Mouse (Mus musculus) left cerebral cortex, postnatal 14 days (tissue): ENCODE results near the gene Dnah11. TPM values are rescaled to one million over a fixed set of nuclear protein-coding genes. Genes with fewer than 3 reads are reported as not detected.
"Not testable (repeated sequence)": the region's sequence is repeated elsewhere in the genome, so short reads cannot be mapped to it uniquely, and the experiment has no call there.

ENCODE experiments used
- DNase-seq, 2 experiments: peaks; one replicate each; pipeline ENCODE4 v3.0.0; 2021 to 2022; ENCODE audit warnings: low spot score in 2 of 2, mixed read lengths in 1 of 2
- intact Hi-C: fragments of 180-260 bp; cut with DNase I; formaldehyde crosslinking; loops from one replicate; pipeline ENCODE4 v1.15.1; 2025
- total RNA-seq, 2 experiments: library from RNA; stranded (reverse); gene quantifications; 2 replicates each; pipeline ENCODE4 v1.2.3; 2021

The Dnah11 gene
- total RNA-seq, 2 experiments from 2014 or later = 0.82 to 1.0 TPM

GRCm38 (mm10) chr12:118011921-118012320 lies 186.9 kb downstream of the Dnah11 start:
- intact Hi-C loops = no loop called here
- DNase-seq = no peak

DNA sequence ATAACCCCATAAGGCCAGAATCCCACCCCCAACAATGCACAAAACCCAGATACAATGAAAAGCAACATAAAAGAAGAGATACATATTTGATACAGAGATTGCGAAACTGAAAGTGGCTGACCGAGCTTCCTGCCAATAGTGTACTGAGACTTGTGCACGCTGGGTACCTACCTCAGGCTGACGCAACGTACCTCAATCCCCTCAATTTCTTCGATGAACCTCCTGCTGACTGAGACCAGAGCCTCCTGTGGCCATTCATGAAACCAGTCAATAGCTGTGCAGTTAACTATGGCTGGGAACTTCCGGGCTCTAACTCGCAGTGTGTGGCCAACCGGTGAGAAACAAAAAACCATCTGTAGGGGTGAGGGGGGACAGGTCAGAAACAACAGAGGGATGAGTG lies 203.9 kb downstream of the Dnah11 start:
- no peak for DNase-seq
- intact Hi-C loops = loop anchor here (5.0 kb wide), 1 partner anchor 857 kb away; no protein-coding TSS in a partner anchor

DNA sequence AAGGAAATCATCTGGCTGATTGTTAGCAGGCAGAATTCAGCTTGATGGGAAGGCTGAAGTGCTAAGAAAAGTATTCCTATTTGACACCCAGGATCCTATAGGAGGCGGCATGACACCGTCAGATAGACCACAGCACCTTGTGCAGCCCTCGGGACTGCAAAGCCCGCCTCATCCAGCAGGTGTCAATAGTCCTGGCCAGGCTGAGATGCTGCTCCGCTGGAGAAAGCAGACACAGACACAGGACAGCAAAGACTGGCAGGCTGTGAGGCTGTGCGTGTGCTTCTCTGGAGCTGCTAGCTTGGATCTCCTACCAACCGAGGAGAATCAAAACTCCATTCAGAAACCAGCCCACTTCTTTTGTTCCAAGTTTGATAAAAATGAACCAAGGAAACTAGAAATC lies 205.3 kb downstream of the Dnah11 start:
- peak; percentile 68 to 72 for DNase-seq

GRCm38 (mm10) chr12:117989018-117989828 lies 209.6 kb downstream of the Dnah11 start:
- intact Hi-C loops = no loop called here
- peak in 1 of 2 experiments; percentile 12 for DNase-seq

More for the DNA sequence above, 205.3 kb downstream of the Dnah11 start:
- intact Hi-C loops = loop anchor here (2.0 to 5.0 kb wide), 2 partner anchors 461 to 859 kb away; no protein-coding TSS in a partner anchor

GRCm38 (mm10) chr12:117980315-117980714 lies 218.5 kb downstream of the Dnah11 start:
- intact Hi-C loops = no loop called here

DNA sequence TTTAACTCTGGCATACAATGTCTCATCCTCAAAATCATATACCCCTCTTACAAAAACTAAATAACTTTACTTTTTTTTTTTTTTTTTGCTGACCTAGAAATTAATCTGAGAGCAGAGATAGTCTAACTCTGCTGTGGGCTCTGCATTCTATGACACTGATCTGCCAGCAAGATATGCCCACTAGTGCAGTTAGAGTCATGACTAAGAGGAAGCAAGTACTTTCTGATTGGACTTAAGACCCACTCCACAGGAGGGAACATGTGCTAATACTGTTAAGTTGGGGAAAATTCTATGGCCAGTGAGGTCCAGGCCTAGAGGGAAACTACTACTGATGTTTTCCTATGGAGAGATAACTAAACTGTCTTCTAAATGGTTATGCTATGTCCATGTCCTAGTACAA lies 225.1 kb downstream of the Dnah11 start:
- intact Hi-C loops = no loop called here
- DNase-seq = no peak

More at GRCm38 (mm10) chr12:117980315-117980714, 218.5 kb downstream of the Dnah11 start:
- no peak for DNase-seq

DNA sequence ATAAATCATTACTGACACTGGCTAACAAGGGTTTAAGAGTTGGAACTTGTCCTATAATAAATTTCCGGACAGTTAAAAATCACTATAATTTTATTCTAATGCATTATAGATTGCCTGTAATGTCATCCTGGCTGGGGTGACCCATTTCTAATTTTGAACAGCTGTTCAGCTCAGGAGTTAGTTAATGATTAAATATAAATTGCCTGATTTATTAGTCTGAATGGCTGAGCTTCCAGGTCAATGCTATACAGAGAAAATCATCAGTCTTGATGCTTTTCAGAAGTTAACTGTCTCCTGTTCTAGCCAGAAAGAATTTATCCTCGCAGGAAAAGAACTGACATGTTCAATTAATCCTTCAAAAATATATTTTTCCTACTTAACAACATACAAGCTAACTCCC lies 236.1 kb downstream of the Dnah11 start:
- no peak for DNase-seq

GRCm38 (mm10) chr12:117959213-117959612 lies 239.6 kb downstream of the Dnah11 start:
- no peak for DNase-seq
- intact Hi-C loops = no loop called here

More for the DNA sequence above, 236.1 kb downstream of the Dnah11 start:
- intact Hi-C loops = no loop called here

DNA sequence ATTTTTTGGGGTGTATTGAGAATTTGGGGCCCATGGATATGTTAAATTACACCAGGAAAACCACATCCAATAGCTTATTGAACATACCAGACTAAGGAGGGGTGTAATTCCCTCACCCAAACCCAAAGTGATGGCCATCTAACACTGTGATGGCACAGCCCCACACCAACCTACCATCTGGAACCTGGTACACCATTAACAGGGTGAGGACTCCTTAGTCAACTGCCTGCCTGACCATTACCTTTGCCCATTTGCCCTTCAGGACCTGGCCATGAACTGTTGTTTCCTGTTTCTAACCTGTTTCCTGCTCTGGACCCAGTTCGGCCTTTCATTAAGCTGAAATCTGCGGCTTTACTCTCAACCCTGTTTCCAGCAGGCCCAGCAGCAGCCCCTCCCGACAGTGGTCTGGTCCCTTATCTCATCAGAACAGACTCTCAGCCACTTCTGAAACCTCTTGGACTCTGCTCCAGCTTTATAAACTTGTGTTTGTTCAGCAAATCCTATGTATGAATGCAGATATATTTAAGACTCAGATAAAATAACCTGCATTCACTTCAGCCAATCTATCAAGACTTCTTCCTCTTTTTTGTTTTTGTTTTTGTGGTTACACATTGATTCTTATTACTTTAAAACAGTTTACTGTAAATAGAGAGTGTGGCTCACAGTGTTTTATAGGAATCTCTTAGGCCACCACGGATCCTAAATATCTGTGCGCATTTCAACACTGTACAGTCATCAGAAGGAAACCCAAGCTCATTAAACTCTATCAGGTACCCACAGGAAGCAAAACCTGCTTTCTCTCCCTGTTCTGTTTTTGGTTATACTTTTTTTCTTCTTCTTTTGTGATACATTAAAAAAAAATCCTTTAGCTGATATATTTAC lies 251.8 kb downstream of the Dnah11 start:
- intact Hi-C loops = no loop called here
- DNase-seq = no peak

- peak in 1 of 2 experiments; percentile 3 for DNase-seq
- intact Hi-C loops = no loop called here
Observed at GRCm38 (mm10) chr12:117941947-117942346, 256.9 kb downstream of the Dnah11 start.

GRCm38 (mm10) chr12:117938214-117938613 lies 260.6 kb downstream of the Dnah11 start:
- intact Hi-C loops = no loop called here
- DNase-seq = no peak

- no peak for DNase-seq
- intact Hi-C loops = no loop called here
Observed at GRCm38 (mm10) chr12:117932026-117932425, 266.8 kb downstream of the Dnah11 start.

GRCm38 (mm10) chr12:117929768-117930167 lies 269.1 kb downstream of the Dnah11 start:
- no peak for DNase-seq
- intact Hi-C loops = no loop called here

- intact Hi-C loops = no loop called here
- DNase-seq = no peak
Observed at GRCm38 (mm10) chr12:117915826-117916588, 282.8 kb downstream of the Dnah11 start.

GRCm38 (mm10) chr12:117914613-117915245 lies 284.1 kb downstream of the Dnah11 start:
- DNase-seq = no peak
- intact Hi-C loops = no loop called here

- intact Hi-C loops = no loop called here
- DNase-seq = no peak
Observed at GRCm38 (mm10) chr12:117911396-117911795, 287.4 kb downstream of the Dnah11 start.

GRCm38 (mm10) chr12:117905232-117905840 lies 293.5 kb downstream of the Dnah11 start:
- intact Hi-C loops, DNase-seq: not testable (repeated sequence)

DNA sequence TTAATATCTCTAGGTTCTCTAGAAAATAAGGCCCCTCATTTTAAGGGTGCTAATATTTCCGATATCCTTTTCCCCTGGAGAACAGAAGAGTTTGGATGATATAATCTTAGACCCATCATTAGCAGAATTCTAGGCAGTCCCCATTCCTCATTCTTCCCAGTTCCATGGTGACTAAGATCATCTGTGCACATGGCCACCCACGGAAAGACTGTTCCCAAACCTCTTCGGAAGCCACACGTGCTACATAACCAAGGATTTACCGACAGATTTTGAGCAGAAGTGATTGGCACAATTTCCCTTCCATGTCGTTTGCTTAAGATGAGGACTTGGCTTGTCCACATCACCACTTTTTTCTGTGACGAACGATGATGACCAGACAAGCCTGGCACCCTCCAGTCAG lies 295.2 kb downstream of the Dnah11 start:
- intact Hi-C loops = no loop called here
- peak; percentile 22 to 38 for DNase-seq
